Mouse (Mus musculus) CH12.LX (cell line): Measurements from ENCODE around the gene Soga1. TPM values are rescaled to one million over a fixed set of nuclear protein-coding genes. Genes with fewer than 3 reads are reported as not detected.

ENCODE experiments used
- DNase-seq: peaks from one replicate; pipeline ENCODE4 v3.0.0-alpha.2; 2013; ENCODE audit errors: extremely low read depth
- H3K27ac ChIP-seq: 2 replicates; pipeline ENCODE4 v1.5.1; 2012; ENCODE audit warnings: low read depth, mild to moderate bottlenecking, control low read depth, moderate library complexity; ENCODE audit not compliant: insufficient read depth
- H3K27me3 ChIP-seq: replicated peaks from 2 replicates; pipeline ENCODE3; 2012; ENCODE audit warnings: inconsistent platforms
- H3K36me3 ChIP-seq, 2 experiments: replicated peaks in 1 of 2; 2 replicates each; pipeline versions ENCODE3 to v1.6.1; 2012; ENCODE audit warnings: inconsistent platforms in 1 of 2, low read length in 1 of 2, mild to moderate bottlenecking in 1 of 2, mixed read lengths in 1 of 2, moderate library complexity in 1 of 2; ENCODE audit not compliant: control insufficient read depth in 1 of 2, insufficient read depth in 1 of 2
- H3K4me1 ChIP-seq, 2 experiments: 2 replicates each; pipeline ENCODE4 v1.6.1; 2012; ENCODE audit warnings: inconsistent platforms in 1 of 2, moderate library complexity in 1 of 2; ENCODE audit not compliant: insufficient read depth in 2 of 2, control insufficient read depth in 1 of 2
- H3K4me2 ChIP-seq: 2 replicates; pipeline ENCODE4 v1.6.1; 2012; ENCODE audit warnings: low read depth, mild to moderate bottlenecking, control low read depth; ENCODE audit not compliant: poor library complexity, insufficient read depth, severe bottlenecking
- H3K4me3 ChIP-seq, 3 experiments: fragments of 150-350 bp in 1 of 3; sonication (generic) in 1 of 3; replicated peaks in 1 of 3; 2 replicates each; pipeline versions ENCODE3 to v1.5.1; 2011 to 2012; ENCODE audit warnings: low read depth in 2 of 3, low read length in 2 of 3, mild to moderate bottlenecking in 2 of 3, moderate library complexity in 2 of 3, control low read depth in 1 of 3, improper control_type of control experiment in 1 of 3, inconsistent platforms in 1 of 3, mixed read lengths in 1 of 3; ENCODE audit not compliant: poor library complexity in 1 of 3
- H3K79me2 ChIP-seq: replicated peaks from 2 replicates; pipeline ENCODE4 v1.6.1; 2012; ENCODE audit warnings: mild to moderate bottlenecking, moderate library complexity; ENCODE audit not compliant: control insufficient read depth, poor library complexity, insufficient read depth, severe bottlenecking; ENCODE audit errors: extremely low read depth
- H3K9ac ChIP-seq: 2 replicates; pipeline ENCODE4 v1.6.1; 2012; ENCODE audit warnings: low read depth, mild to moderate bottlenecking, control low read depth, moderate library complexity; ENCODE audit not compliant: insufficient read depth
- H3K9me3 ChIP-seq: replicated peaks from 2 replicates; pipeline ENCODE3; 2012; ENCODE audit warnings: low read length, inconsistent platforms, mixed read lengths
- CHD1 ChIP-seq: IDR thresholded peaks from 2 replicates; pipeline ENCODE4 v1.6.1; 2012; ENCODE audit warnings: low read depth, low read length, improper control_type of control experiment, inconsistent platforms
- CHD2 ChIP-seq: IDR thresholded peaks from 2 replicates; pipeline ENCODE4 v1.6.1; 2011; ENCODE audit warnings: low read length, improper control_type of control experiment
- EP300 ChIP-seq: IDR thresholded peaks from 2 replicates; pipeline ENCODE4 v1.6.1; 2011; ENCODE audit warnings: low read length, improper control_type of control experiment
- ETS1 ChIP-seq: conservative IDR thresholded peaks from 2 replicates; pipeline ENCODE4 v1.6.1; 2012; ENCODE audit warnings: low read depth, mild to moderate bottlenecking, inconsistent platforms, low read length, improper control_type of control experiment, moderate library complexity
- GABPA ChIP-seq: IDR thresholded peaks from 2 replicates; pipeline ENCODE4 v1.6.1; 2012; ENCODE audit warnings: low read depth, low read length, improper control_type of control experiment, inconsistent platforms; ENCODE audit not compliant: insufficient replicate concordance
- JUN ChIP-seq: IDR thresholded peaks from 2 replicates; pipeline ENCODE4 v1.6.1; 2011; ENCODE audit warnings: low read depth, mild to moderate bottlenecking, low read length, improper control_type of control experiment, moderate library complexity; ENCODE audit not compliant: insufficient read depth
- KAT2A ChIP-seq: IDR thresholded peaks from 2 replicates; pipeline ENCODE4 v1.6.1; 2012; ENCODE audit warnings: low read length, improper control_type of control experiment, inconsistent platforms; ENCODE audit not compliant: insufficient replicate concordance
- MEF2A ChIP-seq: IDR thresholded peaks from 2 replicates; pipeline ENCODE4 v1.6.1; 2014; ENCODE audit warnings: low read depth, mild to moderate bottlenecking, inconsistent platforms, low read length, improper control_type of control experiment, borderline replicate concordance
- MYC ChIP-seq: IDR thresholded peaks from 2 replicates; pipeline ENCODE4 v1.6.1; 2011; ENCODE audit warnings: low read depth, mild to moderate bottlenecking, improper control_type of control experiment, low read length
- NELFE ChIP-seq: IDR thresholded peaks from 2 replicates; pipeline ENCODE4 v1.6.1; 2011; ENCODE audit warnings: low read depth, low read length, improper control_type of control experiment
- NRF1 ChIP-seq: IDR thresholded peaks from 2 replicates; pipeline ENCODE4 v1.6.1; 2014; ENCODE audit warnings: low read depth, mild to moderate bottlenecking, inconsistent platforms, low read length, improper control_type of control experiment, moderate library complexity
- POLR2A ChIP-seq: IDR thresholded peaks from 2 replicates; pipeline ENCODE4 v1.6.1; 2011; ENCODE audit warnings: low read depth, mild to moderate bottlenecking, improper control_type of control experiment, low read length
- POLR2AphosphoS2 ChIP-seq: IDR thresholded peaks from 2 replicates; pipeline ENCODE4 v1.6.1; 2011; ENCODE audit warnings: low read depth, low read length, improper control_type of control experiment
- RCOR1 ChIP-seq: conservative IDR thresholded peaks from 2 replicates; pipeline ENCODE4 v1.6.1; 2012; ENCODE audit warnings: low read depth, mild to moderate bottlenecking, inconsistent platforms, low read length, improper control_type of control experiment
- SIN3A ChIP-seq: IDR thresholded peaks from 2 replicates; pipeline ENCODE4 v1.6.1; 2012; ENCODE audit warnings: low read length, improper control_type of control experiment, inconsistent platforms
- TCF12 ChIP-seq: IDR thresholded peaks from 2 replicates; pipeline ENCODE4 v1.6.1; 2014; ENCODE audit warnings: low read depth, mild to moderate bottlenecking, inconsistent platforms, low read length, improper control_type of control experiment
- USF2 ChIP-seq: conservative IDR thresholded peaks from 2 replicates; pipeline ENCODE4 v1.6.1; 2011; ENCODE audit warnings: low read depth, low read length, improper control_type of control experiment
- ZC3H11A ChIP-seq: IDR thresholded peaks from 2 replicates; pipeline ENCODE4 v1.6.1; 2012; ENCODE audit warnings: low read depth, mild to moderate bottlenecking, inconsistent platforms, low read length, improper control_type of control experiment
- ZKSCAN1 ChIP-seq: IDR thresholded peaks from 2 replicates; pipeline ENCODE4 v1.6.1; 2012; ENCODE audit warnings: low read depth, inconsistent platforms, low read length, improper control_type of control experiment, borderline replicate concordance
- dilution Hi-C: fragments of 300-500 bp; cut with MboI; formaldehyde crosslinking; loops from 2 replicates; pipeline ENCODE4 v1.14.3; 2020; ENCODE audit warnings: low sequenced_read_pairs; ENCODE audit not compliant: extremely low pct_unique_long_range_greater_than_20kb, extremely low pct_ligation_motif_present
- in situ Hi-C: fragments of 300-500 bp; cut with MboI; formaldehyde crosslinking; loops from 3 replicates; pipeline ENCODE4 v1.14.3; 2019; ENCODE audit warnings: low sequenced_read_pairs, low pct_ligation_motif_present, low pct_unique_long_range_greater_than_20kb, mixed read lengths
- polyA plus RNA-seq: library from polyadenylated mRNA; unstranded; fragments of >175 nt; gene quantifications from 2 replicates; pipeline ENCODE4 v1.2.1, GENCODE M21; 2012; ENCODE audit warnings: low read depth; ENCODE audit not compliant: insufficient read length
- total RNA-seq, 2 experiments: library from RNA; depleted of rRNA; stranded (reverse); fragments of 300-350 nt in 1 of 2; fragments of >200 nt in 1 of 2; gene quantifications; 2 replicates each; pipeline ENCODE4 v1.2.3; 2012 to 2014

The Soga1 gene
- total and polyA plus RNA-seq, 3 experiments, result 0.39 to 2.0 (median 2.0) TPM

- Histone ChIP-seq H3K36me3 (no peaks in the 10 kb centered on the region), H3K4me2 (no peak overlapping the region), H3K79me2 (no peaks in the 10 kb centered on the region), H3K4me3 (no peak overlapping the region), H3K27me3 (peaks cover 50% of the 10 kb centered on the region), H3K9me3 (no peaks in the 10 kb centered on the region), H3K9ac (no peak overlapping the region), H3K27ac (no peak overlapping the region), H3K4me1 (peaks cover 6 to 27% of the 10 kb centered on the region in 2 experiments; a peak in 3 of 4 replicates)
- TF ChIP-seq EP300, result no peak
- TF ChIP-seq USF2, result no peak
- TF ChIP-seq CHD2, result no peak
- TF ChIP-seq TCF12, result no peak
- TF ChIP-seq NRF1, result no peak
- TF ChIP-seq ZKSCAN1, result no peak
- no peak for TF ChIP-seq ETS1
- no peak for TF ChIP-seq NELFE
- TF ChIP-seq CHD1, result no peak
- no peak for TF ChIP-seq MYC
- no peak for TF ChIP-seq GABPA
- TF ChIP-seq ZC3H11A, result no peak
- no peak for TF ChIP-seq RCOR1
- no peak for TF ChIP-seq KAT2A
- no peak for TF ChIP-seq SIN3A
- TF ChIP-seq MEF2A, result no peak
- no peak for TF ChIP-seq POLR2A
- TF ChIP-seq POLR2AphosphoS2, result no peak
- in situ Hi-C loops (loop anchor here (25.0 kb wide), 1 partner anchor 190 kb away; the partner anchor contains the start of gene Sla2), dilution Hi-C loops (no loop called here)
- no peak for DNase-seq
These were observed 1.9 kb downstream of the Soga1 start for GRCm38 (mm10) chr2:157077160-157077559.

- no peak overlapping the region for H3K4me2 ChIP-seq
- dilution Hi-C loops, result no loop called here
- no peak for TF ChIP-seq JUN
These were observed 2.5 kb downstream of the Soga1 start for GRCm38 (mm10) chr2:157076585-157076984.

More at GRCm38 (mm10) chr2:157076585-157076984, 2.5 kb downstream of the Soga1 start:
- Histone ChIP-seq H3K36me3 (no peaks in the 10 kb centered on the region), H3K4me3 (no peak overlapping the region), H3K27me3 (peaks cover 44% of the 10 kb centered on the region), H3K79me2 (no peaks in the 10 kb centered on the region), H3K27ac (no peak overlapping the region), H3K9me3 (no peaks in the 10 kb centered on the region), H3K4me1 (peaks cover 12 to 33% of the 10 kb centered on the region in 2 experiments), H3K9ac (no peak overlapping the region)
- in situ Hi-C loops, result loop anchor here (25.0 kb wide), 1 partner anchor 189 kb away; the partner anchor contains the start of gene Sla2
- DNase-seq, result no peak
